Mouse (Mus musculus) megakaryocyte-erythroid progenitor cell, adult 5-6 weeks (primary cell): Measurements from ENCODE around the gene Amph. TPM values are rescaled to one million over a fixed set of nuclear protein-coding genes. Genes with fewer than 3 reads are reported as not detected.

Source experiments
- total RNA-seq, 2 experiments: library from RNA; stranded (forward) in 1 of 2; stranded (reverse) in 1 of 2; fragments of 200-1000, 215-1000 nt in 1 of 2; fragments of >200 nt in 1 of 2; fragmentation: Nextera tagmentation in 1 of 2; gene quantifications; 2 replicates each; pipeline ENCODE4 v1.2.3; 2014 to 2017

The Amph gene
- total RNA-seq, 2 experiments from 2014 or later, result not detected

Other genes with a start within 250 kb of the Amph start
- gene Vps41, start 230.9 kb upstream of the Amph start, total RNA-seq (2014; fragmentation: Nextera tagmentation), result 37.1 and 54.6 TPM in 2 replicates
- gene Vps41, start 230.9 kb upstream of the Amph start, total RNA-seq (2017), result 54.9 and 73.6 TPM in 2 replicates